Mouse (Mus musculus) thymus, postnatal 25 days (tissue): ENCODE data around the gene Dnajc15.

Experiments used
- DNase-seq: peaks from one replicate; pipeline ENCODE4 v3.0.0; 2022

Dnajc15 gene

DNA sequence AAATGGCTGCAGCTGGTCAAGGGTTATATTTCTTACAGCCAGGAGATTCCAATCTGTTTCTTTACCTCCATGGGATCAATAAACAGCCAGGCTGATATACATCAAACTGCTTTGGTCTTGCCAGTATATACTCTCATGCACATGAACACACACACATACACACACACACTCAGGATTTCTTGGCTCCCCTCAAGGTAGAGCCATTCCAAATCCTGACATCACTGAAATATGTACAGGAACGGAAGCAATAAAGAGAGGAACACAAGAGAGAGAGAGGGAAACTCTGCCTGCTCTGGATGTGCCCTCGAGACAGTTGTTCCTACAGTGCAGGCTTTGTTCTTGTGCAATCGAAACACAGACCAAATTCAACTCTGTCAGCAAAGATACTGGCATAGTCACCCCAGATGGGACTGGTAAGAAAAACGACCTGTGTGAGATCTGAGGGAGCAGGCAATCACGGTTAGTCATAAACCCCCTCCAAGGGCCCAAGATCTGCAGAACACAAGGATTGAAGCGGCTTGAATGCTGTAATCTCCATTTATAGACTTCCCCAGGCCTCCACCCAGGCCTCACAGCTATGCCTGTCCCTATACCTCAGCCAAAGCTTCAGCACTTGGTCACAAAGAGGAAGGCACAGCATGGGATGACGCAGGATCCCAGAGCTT lies 80.5 kb downstream of the Dnajc15 start:
- no peak for DNase-seq

DNA sequence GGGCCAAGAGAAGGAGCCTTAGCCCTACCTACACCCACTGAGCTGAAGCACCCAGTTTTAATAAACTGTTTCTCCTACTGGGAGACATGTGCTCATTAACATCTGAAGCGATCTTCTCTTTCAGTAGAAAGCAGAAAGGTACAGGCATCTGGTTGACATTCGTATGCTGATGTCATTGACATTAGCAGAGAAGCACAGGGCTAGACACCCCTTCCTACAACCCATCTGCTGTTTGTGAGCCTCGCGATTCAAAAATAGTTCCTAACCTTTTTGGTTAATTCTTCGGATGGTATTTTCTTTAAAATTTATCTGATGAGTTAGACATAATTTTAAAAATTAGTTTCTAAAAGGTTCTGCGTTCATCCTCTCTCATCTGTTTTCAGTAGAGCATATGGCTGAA lies 81.9 kb downstream of the Dnajc15 start:
- DNase-seq: no peak

DNA sequence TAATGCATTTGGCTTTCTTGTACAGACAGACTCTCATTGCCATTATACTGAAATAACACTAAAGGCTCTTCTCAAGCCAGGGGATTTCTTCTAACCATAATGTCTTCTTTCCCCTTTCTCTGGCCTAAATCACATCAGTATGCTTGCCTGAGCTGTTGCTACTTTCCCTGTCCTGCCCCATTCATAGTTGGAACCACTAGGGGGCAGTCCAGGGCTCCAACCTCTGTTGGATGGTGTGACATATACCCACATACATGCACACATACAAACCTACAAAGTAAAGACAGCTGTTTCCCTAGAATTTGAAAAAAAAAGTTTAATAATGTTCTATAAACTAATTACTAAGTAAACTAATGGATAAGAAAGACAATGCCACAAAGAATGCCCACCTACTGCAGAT lies 91.7 kb downstream of the Dnajc15 start:
- peak; percentile 57 for DNase-seq

DNA sequence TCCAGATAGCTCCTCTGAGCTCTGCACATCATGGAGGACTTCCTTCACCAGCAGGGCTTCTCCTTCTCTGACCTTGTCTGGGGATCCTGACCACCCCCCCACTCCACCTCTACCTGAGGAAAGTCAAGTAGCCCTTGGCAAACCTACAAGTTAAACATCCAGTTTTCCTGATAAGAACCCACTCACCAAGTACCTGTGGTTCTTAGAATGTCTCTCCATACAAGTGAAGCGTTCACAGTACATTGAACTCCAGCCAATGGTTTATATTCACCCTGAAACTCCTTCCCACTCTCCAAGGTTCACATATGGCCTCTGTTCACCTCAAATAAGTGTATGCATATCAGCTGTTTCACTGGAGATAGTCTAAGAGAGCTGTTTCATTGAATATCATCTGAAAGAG lies 97.6 kb downstream of the Dnajc15 start:
- DNase-seq: no peak

DNA sequence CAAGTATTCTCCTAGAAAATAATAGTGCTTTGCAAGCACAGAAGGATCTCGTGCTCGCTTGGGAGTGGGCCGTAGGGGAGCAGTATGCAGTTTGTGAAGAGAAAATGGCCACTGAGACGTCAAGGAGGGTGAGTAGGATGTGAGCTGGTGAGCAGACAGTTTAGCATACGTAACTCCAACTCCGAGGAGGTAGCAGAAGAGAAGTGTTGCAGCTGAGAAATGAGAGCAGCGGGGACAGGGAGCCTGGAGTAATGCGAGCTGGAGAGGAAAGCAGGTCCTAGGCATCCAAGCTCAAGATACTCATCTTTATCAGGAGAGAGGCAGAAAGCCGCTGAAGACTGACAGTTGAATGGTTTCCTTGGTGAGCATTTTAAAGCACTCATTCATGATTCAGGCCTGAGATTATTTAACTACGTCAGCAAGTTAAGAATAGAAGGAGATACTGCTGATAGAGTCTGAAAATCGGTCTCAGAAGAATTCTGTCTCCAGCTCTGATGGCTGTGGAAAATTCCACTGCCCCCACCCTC lies 98.9 kb downstream of the Dnajc15 start:
- no peak for DNase-seq

DNA sequence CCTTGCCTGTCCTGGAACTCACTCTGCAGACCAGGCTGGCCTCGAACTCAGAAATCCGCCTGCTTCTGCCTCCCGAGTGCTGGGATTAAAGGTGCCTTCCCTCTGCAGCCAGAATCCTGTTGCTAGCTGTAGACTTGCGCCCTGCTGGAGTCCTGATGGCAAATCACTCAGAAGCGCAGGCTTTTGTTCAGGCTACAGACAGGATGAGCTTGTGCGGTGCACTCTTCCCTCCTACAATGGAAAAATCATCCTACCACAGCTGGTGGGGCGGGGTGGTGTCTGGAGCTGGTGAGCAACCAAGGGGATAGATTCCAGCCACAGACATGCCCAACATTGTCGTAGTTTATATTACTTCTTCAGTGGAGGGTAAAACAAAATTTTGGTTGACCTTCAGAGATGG lies 101.6 kb downstream of the Dnajc15 start:
- DNase-seq: no peak

DNA sequence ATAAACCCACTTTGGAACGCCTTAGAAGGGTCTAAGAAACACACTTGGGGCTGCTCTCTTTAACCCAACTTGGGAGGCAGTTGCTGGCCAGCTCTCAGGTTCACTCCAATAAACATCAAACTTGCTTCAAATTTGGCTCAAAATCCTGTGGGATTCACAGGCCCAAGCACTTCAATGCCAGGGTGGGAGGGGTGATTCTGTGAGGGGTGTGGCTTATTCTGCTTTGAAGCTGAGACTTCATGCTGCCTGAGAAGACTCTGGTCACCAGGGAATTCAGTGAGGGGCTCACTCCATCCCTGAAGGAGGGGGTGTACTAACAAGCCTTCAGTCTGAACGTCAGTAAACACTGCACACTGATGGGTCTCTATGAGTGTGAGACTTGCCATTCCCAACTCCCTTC lies 103.3 kb downstream of the Dnajc15 start:
- DNase-seq: no peak
